Mouse (Mus musculus): ENCODE data around the gene Cd101. TPM values are rescaled to one million over a fixed set of nuclear protein-coding genes. Genes with fewer than 3 reads are reported as not detected.

The Cd101 gene
- polyA plus RNA-seq (2017; shearing (Covaris generic)) = 10 to 100 TPM; 19.4 to 43.3 TPM

GRCm38 (mm10) chr3:101029339-101029738, at the start of gene Cd101:
Gene Cd101 (minus strand): TSS chr3:101029556.
- ATAC-seq = peak; percentile 78

GRCm38 (mm10) chr3:101078344-101078743, 49.0 kb upstream of the Cd101 start:
- ATAC-seq = no peak

- no peak for ATAC-seq
Observed at GRCm38 (mm10) chr3:101077710-101078100, 48.3 kb upstream of the Cd101 start.

GRCm38 (mm10) chr3:101076966-101077709, 47.8 kb upstream of the Cd101 start:
- ATAC-seq = no peak

- no peak for ATAC-seq
Observed at GRCm38 (mm10) chr3:101075866-101076265, 46.5 kb upstream of the Cd101 start.

GRCm38 (mm10) chr3:101073384-101073783, 44.0 kb upstream of the Cd101 start:
- peak; percentile 57 for ATAC-seq

GRCm38 (mm10) chr3:101072506-101073215, 43.3 kb upstream of the Cd101 start:
- no peak for ATAC-seq

GRCm38 (mm10) chr3:101071576-101071975, 42.2 kb upstream of the Cd101 start:
- ATAC-seq = no peak

GRCm38 (mm10) chr3:101070796-101071235, 41.5 kb upstream of the Cd101 start:
- ATAC-seq = no peak

GRCm38 (mm10) chr3:101070230-101070795, 41.0 kb upstream of the Cd101 start:
- ATAC-seq = no peak

GRCm38 (mm10) chr3:101068701-101069100, 39.3 kb upstream of the Cd101 start:
- no peak for ATAC-seq

GRCm38 (mm10) chr3:101066175-101066574, 36.8 kb upstream of the Cd101 start:
- ATAC-seq = peak; percentile 53

GRCm38 (mm10) chr3:101061865-101062585, 32.7 kb upstream of the Cd101 start:
- peak; percentile 47 for ATAC-seq

GRCm38 (mm10) chr3:101059214-101059613, 29.9 kb upstream of the Cd101 start:
- ATAC-seq = peak; percentile 79

- no peak for ATAC-seq
Observed at GRCm38 (mm10) chr3:101058203-101058602, 28.8 kb upstream of the Cd101 start.

- no peak for ATAC-seq
Observed at GRCm38 (mm10) chr3:101055216-101055615, 25.9 kb upstream of the Cd101 start.

- ATAC-seq = no peak
Observed at GRCm38 (mm10) chr3:101051601-101052000, 22.2 kb upstream of the Cd101 start.

GRCm38 (mm10) chr3:101049997-101050396, 20.6 kb upstream of the Cd101 start:
- no peak for ATAC-seq

- ATAC-seq = no peak
Observed at GRCm38 (mm10) chr3:101048781-101049180, 19.4 kb upstream of the Cd101 start.

- ATAC-seq = peak; percentile 97
Observed at GRCm38 (mm10) chr3:101047586-101048275, 18.4 kb upstream of the Cd101 start.

GRCm38 (mm10) chr3:101045431-101045830, 16.1 kb upstream of the Cd101 start:
- ATAC-seq = no peak

GRCm38 (mm10) chr3:101044686-101045085, 15.3 kb upstream of the Cd101 start:
- ATAC-seq = no peak
